ENCODE assay signal across 24 mouse cellular contexts in genomic region chr9:44012164-44012563, GRCm38 (mm10). TPM values are rescaled to one million over a fixed set of nuclear protein-coding genes. Genes with fewer than 3 reads are reported as not detected.
A peak's percentile ranks its signal among the peaks of the same experiment; 100 is the strongest.
DNase-seq lines count a peak whose midpoint lies in the region; ATAC-seq and TF ChIP-seq lines count a peak whose summit lies in the region.
"Had no signal": no experiment of that assay in that cellular context is flagged by ENCODE, and none has a peak within 500 bp of the region (broad histone marks: within the 10 kb centered on the region; RNA-seq: fewer than 3 reads in every experiment).

No protein-coding gene starts in this region.

- no peaks in the 10 kb centered on the region for H3K27me3 ChIP-seq in heart, postnatal 0 days (ENCODE audit: control insufficient read depth, insufficient read depth, low read length)
- H3K27me3 ChIP-seq in midbrain, embryonic 16.5 days (ENCODE audit: control insufficient read depth, insufficient read depth, low read depth, low read length), result no peaks in the 10 kb centered on the region
- H3K27me3 ChIP-seq in forebrain, embryonic 15.5 days, result no peaks in the 10 kb centered on the region
- H3K27me3 ChIP-seq: embryonic facial prominence, embryonic 13.5 days; heart, embryonic 15.5 days; kidney, embryonic 15.5 days; limb, embryonic 12.5 days; liver, embryonic 13.5 days had no signal

- TF ChIP-seq CTCF in heart, postnatal 0 days (IDR thresholded peaks at IDR 0.05; ENCODE audit: low read depth), result no peak
- no peak for TF ChIP-seq CTCF in gastrocnemius, adult 2 months (IDR thresholded peaks at IDR 0.05)

- no peaks in the 10 kb centered on the region for H3K9me3 ChIP-seq in heart, postnatal 0 days (replicated peaks; ENCODE audit: control insufficient read depth, low read length)
- no peaks in the 10 kb centered on the region for H3K9me3 ChIP-seq in midbrain, embryonic 16.5 days (replicated peaks; ENCODE audit: control insufficient read depth, low read length, poor library complexity, severe bottlenecking)
- H3K9me3 ChIP-seq in forebrain, embryonic 15.5 days, result no peaks in the 10 kb centered on the region
- H3K9me3 ChIP-seq: embryonic facial prominence, embryonic 13.5 days; heart, embryonic 15.5 days; kidney, embryonic 15.5 days; limb, embryonic 12.5 days; liver, embryonic 13.5 days had no signal

- no peak for DNase-seq in heart, postnatal 0 days (ENCODE audit: low spot score)
- no peak for DNase-seq in heart, adult 11 months
- DNase-seq in CD4-positive helper T cell, adult 2 months (ENCODE audit: low read depth, low spot score), result peak; percentile 37
- peak; percentile 88 for DNase-seq in thymus, postnatal 14 days
- DNase-seq in gastrocnemius, adult 2 months, result no peak
- DNase-seq in urinary bladder, postnatal 25 days (ENCODE audit: low spot score), result no peak
- DNase-seq: adrenal gland, adult 8-10 months; B cell, adult 2 months; cerebellum, adult 2 months; gastrocnemius, postnatal 25 days; heart, adult 2 months; kidney, adult 11 months; kidney, postnatal 36 days; layer of hippocampus, postnatal 36 days; liver, embryonic 13.5 days; lung, adult 2 months had no signal

- H3K9ac ChIP-seq in heart, postnatal 0 days (replicated peaks; ENCODE audit: low read depth, low read length), result no peak overlapping the region
- H3K9ac ChIP-seq in midbrain, embryonic 16.5 days (ENCODE audit: low read depth, low read length), result no peak overlapping the region
- no peak overlapping the region for H3K9ac ChIP-seq in forebrain, embryonic 15.5 days (replicated peaks)
- H3K9ac ChIP-seq: embryonic facial prominence, embryonic 13.5 days; forebrain, postnatal 0 days; heart, embryonic 15.5 days; kidney, embryonic 15.5 days; limb, embryonic 12.5 days; liver, embryonic 13.5 days had no signal

- no peak for ATAC-seq in heart, postnatal 0 days (ENCODE audit: insufficient read depth, low read depth)
- no peak for ATAC-seq in midbrain, embryonic 16.5 days
- ATAC-seq in forebrain, embryonic 15.5 days (replicated peaks), result no peak

- intact Hi-C loops in gastrocnemius, adult 2 months (cut with DNase I), result loop anchor here (5.0 kb wide), 1 partner anchor 35 kb away; no protein-coding TSS in a partner anchor

- no peaks in the 10 kb centered on the region for H3K36me3 ChIP-seq in heart, postnatal 0 days (replicated peaks; ENCODE audit: control insufficient read depth, insufficient read depth, low read length)
- H3K36me3 ChIP-seq in midbrain, embryonic 16.5 days (ENCODE audit: control insufficient read depth, insufficient read depth, low read length), result no peaks in the 10 kb centered on the region
- no peaks in the 10 kb centered on the region for H3K36me3 ChIP-seq in forebrain, embryonic 15.5 days
- H3K36me3 ChIP-seq: embryonic facial prominence, embryonic 13.5 days; heart, embryonic 15.5 days; kidney, embryonic 15.5 days; limb, embryonic 12.5 days; liver, embryonic 13.5 days had no signal

- H3K27ac ChIP-seq in heart, postnatal 0 days (ENCODE audit: low read depth), result peak overlapping the region; percentile 25; the same call in 1 of the 2 replicates
- H3K27ac ChIP-seq in midbrain, embryonic 16.5 days (ENCODE audit: low read length), result peak overlapping the region; percentile 67
- H3K27ac ChIP-seq in gastrocnemius, adult 2 months, result no peak overlapping the region
- H3K27ac ChIP-seq in forebrain, embryonic 15.5 days (replicated peaks), result no peak overlapping the region
- H3K27ac ChIP-seq: embryonic facial prominence, embryonic 13.5 days; heart, adult 2 months; heart, embryonic 15.5 days; limb, embryonic 12.5 days; liver, embryonic 13.5 days had no signal

- TF ChIP-seq EP300 in heart, postnatal 0 days (IDR thresholded peaks at IDR 0.05; ENCODE audit: low read depth), result no peak

- no peaks in the 10 kb centered on the region for H3K4me1 ChIP-seq in heart, postnatal 0 days (ENCODE audit: control insufficient read depth, insufficient read depth)
- peaks cover 14% of the 10 kb centered on the region for H3K4me1 ChIP-seq in midbrain, embryonic 16.5 days (ENCODE audit: control insufficient read depth, insufficient read depth, low read length)
- peaks cover 12% of the 10 kb centered on the region for H3K4me1 ChIP-seq in forebrain, embryonic 15.5 days
- H3K4me1 ChIP-seq: limb, embryonic 12.5 days; liver, embryonic 13.5 days had no signal

- no peak overlapping the region for H3K4me2 ChIP-seq in heart, postnatal 0 days (ENCODE audit: low read depth, low read length)
- no peak overlapping the region for H3K4me2 ChIP-seq in midbrain, embryonic 16.5 days (ENCODE audit: low read length)
- no peak overlapping the region for H3K4me2 ChIP-seq in forebrain, embryonic 15.5 days (replicated peaks)
- H3K4me2 ChIP-seq: embryonic facial prominence, embryonic 13.5 days; heart, embryonic 15.5 days; kidney, embryonic 15.5 days; limb, embryonic 12.5 days; liver, embryonic 13.5 days had no signal

- 67% methylated on average over 6 of the region's 6 CpGs for WGBS in heart, postnatal 0 days
- 49% methylated on average over 6 of the region's 6 CpGs for WGBS in midbrain, embryonic 16.5 days
- WGBS in forebrain, embryonic 15.5 days, result 75% methylated on average over 6 of the region's 6 CpGs

- H3K4me3 ChIP-seq in heart, postnatal 0 days (ENCODE audit: low read depth, low read length), result no peak overlapping the region
- H3K4me3 ChIP-seq in midbrain, embryonic 16.5 days (ENCODE audit: low read depth, low read length), result no peak overlapping the region
- no peak overlapping the region for H3K4me3 ChIP-seq in gastrocnemius, adult 2 months
- H3K4me3 ChIP-seq in forebrain, embryonic 15.5 days, result no peak overlapping the region
- H3K4me3 ChIP-seq: embryonic facial prominence, embryonic 13.5 days; heart, adult 2 months; heart, embryonic 15.5 days; kidney, embryonic 15.5 days; limb, embryonic 12.5 days; liver, embryonic 13.5 days had no signal

RNA-seq across cellular contexts. Expression of gene Thy1, which starts 31.0 kb away (rescaled TPM):
- total RNA-seq in heart, postnatal 0 days (2014; rRNA removed; ENCODE audit: low replicate concordance), result 6.3 and 12.5 TPM in 2 replicates
- 3.6 and 4.4 TPM in 2 replicates for polyA plus RNA-seq in heart, postnatal 0 days (2015; fragmentation: Nextera tagmentation; extraction: Ambion mirVana)
- polyA plus RNA-seq in midbrain, embryonic 16.5 days (2015; fragmentation: Nextera tagmentation; extraction: Ambion mirVana), result 2.9 and 6.4 TPM in 2 replicates
- 1 to 10 TPM; 9.3 to 9.8 TPM for total RNA-seq in gastrocnemius, adult 2 months (2021)
- 3.2 and 3.7 TPM in 2 replicates for polyA plus RNA-seq in forebrain, embryonic 15.5 days (2015; fragmentation: Nextera tagmentation; extraction: Ambion mirVana)
- polyA plus RNA-seq: limb, embryonic 12.5 days; neural tube, embryonic 11.5 days had no signal

RNA-seq across cellular contexts. Expression of gene Usp2, which starts 54.7 kb away (rescaled TPM):
- 44.9 and 48.6 TPM in 2 replicates for total RNA-seq in heart, postnatal 0 days (2014; rRNA removed; ENCODE audit: low replicate concordance)
- 114 and 121 TPM in 2 replicates for polyA plus RNA-seq in heart, postnatal 0 days (2015; fragmentation: Nextera tagmentation; extraction: Ambion mirVana)
- 6.7 and 9.7 TPM in 2 replicates for polyA plus RNA-seq in midbrain, embryonic 16.5 days (2015; fragmentation: Nextera tagmentation; extraction: Ambion mirVana)
- 100 to 1,000 TPM; 223 to 228 TPM for total RNA-seq in gastrocnemius, adult 2 months (2021)
- 9.0 and 10.0 TPM in 2 replicates for polyA plus RNA-seq in forebrain, embryonic 15.5 days (2015; fragmentation: Nextera tagmentation; extraction: Ambion mirVana)

Comparison
In these comparisons a context has a peak if more than half of its experiments do, and no peak if none do; other contexts are left out.
1. DNase-seq: peak in CD4-positive helper T cell, adult 2 months (single experiment) and thymus, postnatal 14 days (single experiment); none in heart, postnatal 0 days (single experiment), heart, adult 11 months (single experiment), gastrocnemius, adult 2 months (single experiment) and urinary bladder, postnatal 25 days (single experiment).
2. H3K27ac ChIP-seq: peak in heart, postnatal 0 days (single experiment) and midbrain, embryonic 16.5 days (single experiment); none in gastrocnemius, adult 2 months (single experiment) and forebrain, embryonic 15.5 days (single experiment).
3. RNA of gene Usp2, which starts 54.7 kb away (polyA plus RNA-seq): 114 to 121 TPM in heart, postnatal 0 days; 9.0 to 10.0 TPM in forebrain, embryonic 15.5 days and 6.7 to 9.7 TPM in midbrain, embryonic 16.5 days; every median in the first group is over 10 times any median in the second.